Mouse (Mus musculus) heart, embryonic 16.5 days (tissue): ENCODE results near the gene Tada2b. TPM values are rescaled to one million over a fixed set of nuclear protein-coding genes. Genes with fewer than 3 reads are reported as not detected.

Experiments used
- ATAC-seq: fragments of 200-750 bp; cut with Nextera tagmentation; replicated peaks from 2 replicates; pipeline ENCODE4 v1.8.0; 2017; ENCODE audit warnings: moderate number of reproducible peaks; ENCODE audit not compliant: insufficient read depth, low FRiP score; ENCODE audit errors: extremely low read depth
- H3K27ac ChIP-seq: fragments of 300-500 bp; sonication (generic); 2 replicates; pipeline ENCODE4 v1.5.1; 2014; ENCODE audit warnings: mild to moderate bottlenecking, low read length, control low read depth, moderate library complexity
- H3K27me3 ChIP-seq: fragments of 300-500 bp; sonication (generic); 2 replicates; pipeline ENCODE4 v1.6.1; 2014; ENCODE audit warnings: low read length, mixed read lengths; ENCODE audit not compliant: control insufficient read depth, insufficient read depth
- H3K36me3 ChIP-seq: fragments of 300-500 bp; sonication (generic); 2 replicates; pipeline ENCODE4 v1.6.1; 2014; ENCODE audit not compliant: control insufficient read depth, insufficient read depth
- H3K4me1 ChIP-seq: fragments of 300-500 bp; sonication (generic); 2 replicates; pipeline ENCODE4 v1.6.1; 2014; ENCODE audit warnings: low read length, mixed read lengths; ENCODE audit not compliant: control insufficient read depth, insufficient read depth
- H3K4me2 ChIP-seq: fragments of 300-500 bp; sonication (generic); 2 replicates; pipeline ENCODE4 v1.6.1; 2014; ENCODE audit warnings: low read depth, mild to moderate bottlenecking, control low read depth, low read length
- H3K4me3 ChIP-seq: fragments of 300-500 bp; sonication (generic); 2 replicates; pipeline ENCODE4 v1.5.1; 2014; ENCODE audit warnings: mild to moderate bottlenecking, control low read depth, low read length
- H3K9ac ChIP-seq: fragments of 300-500 bp; sonication (generic); 2 replicates; pipeline ENCODE4 v1.6.1; 2014; ENCODE audit warnings: low read length, control low read depth
- H3K9me3 ChIP-seq: fragments of 300-500 bp; sonication (generic); replicated peaks from 2 replicates; pipeline ENCODE4 v1.6.1; 2016; ENCODE audit warnings: low read length; ENCODE audit not compliant: control insufficient read depth
- WGBS: fragments of 180-500 bp; shearing (Covaris S2); extraction: QIAGEN DNeasy Blood & Tissue Kit; methylation state at CpG from one replicate; pipeline ENCODE4 v1.1.7; 2014; 5-methylcytosine and 5-hydroxymethylcytosine counted together
- polyA plus RNA-seq: library from polyadenylated mRNA; unstranded; fragments of >200 nt; fragmentation: Nextera tagmentation; extraction: Ambion mirVana; gene quantifications from 2 replicates; pipeline ENCODE4 v1.2.1, GENCODE M21; 2015

Tada2b gene
- polyA plus RNA-seq, 1 experiment from 2014 or later, result 1.7 TPM

DNA sequence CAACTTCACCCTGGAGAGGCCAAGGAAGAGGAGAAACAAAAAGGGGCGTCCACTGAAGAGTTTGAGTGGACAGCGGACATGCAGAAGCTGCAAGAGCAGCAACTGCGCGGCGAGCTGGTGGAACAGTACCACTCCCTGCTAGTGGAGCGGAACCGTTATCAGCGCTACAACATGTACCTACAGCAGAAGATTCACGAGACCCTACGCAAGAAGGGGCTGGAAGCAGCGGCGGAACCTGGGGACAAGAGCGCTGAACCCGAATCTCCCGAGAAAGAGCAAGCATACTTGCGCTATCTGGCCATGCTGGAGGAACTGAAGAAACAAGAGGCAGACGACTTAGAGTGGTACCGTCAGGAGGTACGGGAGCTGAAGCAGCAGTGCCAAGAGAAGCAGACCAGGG lies 1.2 kb upstream of the Tada2b start:
- Histone ChIP-seq H3K4me2 (peak overlapping the region; percentile 97), H3K9me3 (no peaks in the 10 kb centered on the region), H3K27me3 (peaks cover 10% of the 10 kb centered on the region; the same call in 1 of the 2 replicates), H3K27ac (no peak overlapping the region), H3K36me3 (no peaks in the 10 kb centered on the region), H3K4me1 (peaks cover 20% of the 10 kb centered on the region), H3K9ac (no peak overlapping the region; the same call in 1 of the 2 replicates), H3K4me3 (peak overlapping the region; percentile 62)
- 26% methylated on average over 19 of the region's 19 CpGs for WGBS
- no peak for ATAC-seq

DNA sequence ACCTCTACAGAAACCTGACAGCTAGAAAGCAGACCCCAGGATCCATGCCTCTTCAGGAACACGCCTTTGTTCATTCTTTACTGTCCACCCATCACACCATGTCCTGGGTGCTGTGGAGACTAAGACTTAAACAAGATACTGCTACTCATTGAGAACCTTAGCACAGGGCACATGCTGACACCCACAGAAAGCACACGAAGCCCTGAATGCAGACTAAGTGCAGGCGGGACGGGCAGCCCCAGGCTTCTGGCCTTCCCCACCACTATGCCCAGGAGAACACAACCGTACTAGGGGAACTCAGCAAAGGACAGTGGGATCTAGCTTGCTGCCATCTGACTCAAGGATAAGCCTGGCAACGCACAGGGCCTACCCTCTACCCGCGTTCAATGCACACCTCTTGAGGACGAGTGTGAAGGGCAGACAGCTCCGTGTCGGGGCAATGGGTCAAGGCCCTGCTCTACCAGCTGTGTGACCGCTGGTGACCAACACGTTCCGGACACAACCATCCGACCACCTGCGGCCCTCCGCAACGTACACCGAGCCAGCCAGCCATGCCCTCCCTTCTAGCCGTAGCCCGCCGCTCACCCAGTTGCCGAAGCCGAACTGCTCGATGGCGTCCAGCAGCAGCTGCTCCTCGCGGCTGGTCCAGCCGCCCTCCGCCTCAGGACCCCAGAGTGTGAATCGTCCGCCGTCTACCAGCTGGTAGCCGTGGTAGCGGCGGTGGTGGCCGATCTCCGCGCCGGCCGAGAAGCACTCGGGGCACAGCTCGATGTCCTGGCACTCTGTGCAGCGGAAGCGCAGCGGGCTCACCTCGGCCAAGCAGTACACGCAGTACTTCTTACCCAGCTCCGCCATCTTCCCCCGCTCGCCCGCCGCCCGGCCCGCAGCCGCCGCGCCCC lies 633 bp downstream of the Tada2b start:
- H3K4me1 ChIP-seq, result peaks cover 33% of the 10 kb centered on the region
- peaks cover 10% of the 10 kb centered on the region; the same call in 1 of the 2 replicates for H3K27me3 ChIP-seq
- H3K27ac ChIP-seq, result peak overlapping the region; percentile 77
- WGBS, result under 1% methylated on average over 56 of the region's 58 CpGs
- no peaks in the 10 kb centered on the region for H3K9me3 ChIP-seq
- peak overlapping the region; percentile 96 for H3K9ac ChIP-seq
- H3K4me3 ChIP-seq, result peak overlapping the region; percentile 96
- H3K36me3 ChIP-seq, result no peaks in the 10 kb centered on the region
- H3K4me2 ChIP-seq, result peak overlapping the region; percentile 88
- ATAC-seq, result peak; percentile 30

DNA sequence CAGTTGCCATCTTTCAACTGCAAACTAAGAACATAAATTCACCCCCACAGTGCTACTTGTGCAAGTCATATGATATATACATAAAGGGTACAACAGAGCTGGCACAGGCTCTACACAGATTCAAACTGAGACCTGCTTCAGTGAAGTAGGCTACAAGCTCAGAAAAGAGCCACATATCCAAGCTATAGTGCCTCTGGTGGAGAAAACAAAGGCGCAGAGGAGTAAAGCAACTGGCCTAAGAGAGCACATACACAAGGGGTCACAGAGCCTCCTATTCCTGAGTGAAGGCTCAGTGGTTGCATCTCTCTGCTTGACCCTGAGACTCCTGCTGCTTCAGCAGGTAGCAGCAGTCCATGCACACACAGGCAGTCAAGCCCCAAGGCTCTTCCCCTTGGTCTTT lies 3.0 kb downstream of the Tada2b start:
- no peak overlapping the region for H3K27ac ChIP-seq
- no peaks in the 10 kb centered on the region for H3K9me3 ChIP-seq
- no peak for ATAC-seq
- no peak overlapping the region for H3K9ac ChIP-seq
- no peaks in the 10 kb centered on the region for H3K36me3 ChIP-seq
- H3K4me1 ChIP-seq, result peaks cover 33% of the 10 kb centered on the region
- peaks cover 6% of the 10 kb centered on the region; the same call in 1 of the 2 replicates for H3K27me3 ChIP-seq
- H3K4me2 ChIP-seq, result no peak overlapping the region
- H3K4me3 ChIP-seq, result no peak overlapping the region
- 72% methylated on average over 1 of the region's 1 CpGs for WGBS

DNA sequence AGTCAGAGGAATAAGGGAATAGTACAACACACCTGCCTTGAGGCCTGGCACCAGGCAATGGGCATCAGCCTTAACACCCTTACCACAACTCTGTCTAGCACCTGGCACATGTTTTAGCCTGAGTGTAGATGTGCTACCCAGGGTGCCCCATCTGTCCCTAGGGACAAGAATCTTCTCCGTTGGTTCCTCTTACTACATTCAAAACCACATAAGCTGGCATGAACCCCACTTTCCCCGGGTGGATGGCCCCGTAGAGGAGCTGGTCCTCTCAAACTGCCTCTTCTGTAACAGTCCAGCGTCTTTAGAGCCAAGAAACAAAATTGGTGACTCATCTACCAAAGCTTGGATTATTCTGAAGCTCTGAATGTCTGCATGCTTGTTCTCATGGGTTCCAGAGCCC lies 3.7 kb downstream of the Tada2b start:
- Histone ChIP-seq H3K4me2 (no peak overlapping the region), H3K27ac (no peak overlapping the region), H3K4me3 (no peak overlapping the region), H3K9me3 (no peaks in the 10 kb centered on the region), H3K4me1 (peaks cover 33% of the 10 kb centered on the region), H3K36me3 (no peaks in the 10 kb centered on the region), H3K27me3 (no peaks in the 10 kb centered on the region; the same call in 1 of the 2 replicates), H3K9ac (no peak overlapping the region)
- WGBS, result 85% methylated on average over 4 of the region's 4 CpGs
- ATAC-seq, result no peak

DNA sequence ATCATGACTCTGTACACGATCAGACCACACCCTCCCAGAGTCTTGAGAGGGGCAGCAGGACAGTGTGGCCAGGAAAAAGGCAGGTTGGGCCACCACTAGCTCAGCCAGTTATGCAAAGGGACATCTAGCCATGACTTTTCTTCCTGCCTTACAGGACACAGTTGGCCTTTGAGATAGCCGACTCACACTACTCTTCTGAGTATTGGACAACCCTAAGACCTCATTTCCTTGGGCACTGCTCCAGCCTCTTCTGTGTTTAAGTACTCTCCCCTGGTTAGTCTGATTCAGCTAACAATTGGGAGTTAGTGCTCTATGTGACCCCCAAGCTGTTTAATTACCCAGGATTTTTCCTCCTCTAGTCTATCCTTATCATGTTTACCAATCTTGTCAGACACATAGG lies 4.3 kb downstream of the Tada2b start:
- 52% methylated on average over 2 of the region's 2 CpGs for WGBS
- no peak overlapping the region for H3K4me2 ChIP-seq
- H3K27me3 ChIP-seq, result no peaks in the 10 kb centered on the region
- no peaks in the 10 kb centered on the region for H3K36me3 ChIP-seq
- H3K27ac ChIP-seq, result no peak overlapping the region
- H3K4me3 ChIP-seq, result no peak overlapping the region
- H3K4me1 ChIP-seq, result peaks cover 27% of the 10 kb centered on the region
- no peak overlapping the region for H3K9ac ChIP-seq
- no peak for ATAC-seq
- no peaks in the 10 kb centered on the region for H3K9me3 ChIP-seq

DNA sequence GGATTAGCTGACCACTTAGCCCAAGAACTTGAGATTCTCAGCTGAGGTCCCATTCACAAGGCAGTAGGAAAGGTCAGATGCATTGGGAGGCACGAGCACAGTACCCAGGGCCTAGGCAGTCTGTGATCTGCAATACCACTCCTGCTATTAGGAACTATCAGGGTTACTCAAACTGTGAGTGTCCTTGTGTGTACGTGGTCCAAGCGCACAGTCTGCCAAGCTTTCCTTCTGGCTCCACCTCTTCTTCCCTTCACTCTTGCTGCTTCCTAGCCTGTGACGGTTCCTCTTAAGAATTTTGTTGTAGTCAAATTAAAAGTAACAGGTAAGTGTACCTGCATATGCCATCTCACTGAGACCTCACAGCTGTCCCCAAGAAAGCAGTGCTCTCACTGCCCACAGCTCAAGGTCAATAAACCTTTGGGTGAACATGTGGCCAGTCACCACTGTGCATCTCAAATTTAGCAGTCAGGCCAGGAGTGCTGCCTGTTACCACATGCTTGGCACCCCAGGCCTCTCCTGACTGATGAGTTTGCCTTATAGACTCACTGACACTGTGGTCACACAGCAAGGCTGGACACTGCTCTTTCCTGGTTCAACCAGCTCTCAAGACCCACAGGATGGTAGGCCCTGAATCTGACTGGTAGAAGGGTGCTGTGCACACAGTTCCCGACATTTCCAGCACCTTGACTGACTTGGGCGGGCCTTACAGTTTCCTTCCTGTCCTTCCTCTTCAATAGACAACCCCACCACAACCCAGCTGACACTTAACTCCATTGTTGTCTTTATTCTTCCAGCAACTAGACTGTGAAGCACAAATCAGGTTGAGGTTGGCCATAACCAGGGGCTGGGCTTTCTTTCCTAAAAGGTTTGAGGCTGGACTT lies 5.3 kb downstream of the Tada2b start:
- peaks cover 25% of the 10 kb centered on the region for H3K4me1 ChIP-seq
- no peak overlapping the region for H3K9ac ChIP-seq
- no peaks in the 10 kb centered on the region for H3K36me3 ChIP-seq
- no peak overlapping the region for H3K4me3 ChIP-seq
- H3K27me3 ChIP-seq, result no peaks in the 10 kb centered on the region
- H3K27ac ChIP-seq, result no peak overlapping the region
- no peak overlapping the region for H3K4me2 ChIP-seq
- WGBS, result 75% methylated on average over 6 of the region's 6 CpGs
- ATAC-seq, result no peak
- no peaks in the 10 kb centered on the region for H3K9me3 ChIP-seq

DNA sequence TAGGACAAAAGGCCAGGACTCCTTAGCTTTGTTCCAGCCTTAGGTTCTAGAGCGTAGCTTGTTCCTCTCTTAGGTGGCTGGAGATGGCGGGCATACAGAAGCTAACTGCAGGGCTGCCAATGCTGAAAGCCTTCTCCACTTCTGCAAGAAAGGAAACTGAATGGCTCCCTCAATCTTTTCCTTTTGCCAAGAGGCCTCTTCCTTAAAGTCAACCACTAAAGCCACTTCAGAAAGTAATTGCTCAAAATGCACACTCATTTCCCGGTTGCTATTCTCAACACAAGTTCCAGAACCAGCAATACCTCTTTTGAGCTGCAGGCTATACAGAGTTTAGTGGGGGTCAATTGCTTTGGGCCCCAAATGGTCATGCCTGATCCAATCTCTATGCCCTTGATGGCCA lies 6.6 kb downstream of the Tada2b start:
- no peak overlapping the region for H3K9ac ChIP-seq
- H3K4me3 ChIP-seq, result no peak overlapping the region
- H3K4me2 ChIP-seq, result no peak overlapping the region
- no peak for ATAC-seq
- H3K4me1 ChIP-seq, result peaks cover 17% of the 10 kb centered on the region
- 84% methylated on average over 3 of the region's 3 CpGs for WGBS
- peaks cover 8% of the 10 kb centered on the region for H3K36me3 ChIP-seq
- no peaks in the 10 kb centered on the region for H3K27me3 ChIP-seq
- H3K9me3 ChIP-seq, result no peaks in the 10 kb centered on the region
- no peak overlapping the region for H3K27ac ChIP-seq

DNA sequence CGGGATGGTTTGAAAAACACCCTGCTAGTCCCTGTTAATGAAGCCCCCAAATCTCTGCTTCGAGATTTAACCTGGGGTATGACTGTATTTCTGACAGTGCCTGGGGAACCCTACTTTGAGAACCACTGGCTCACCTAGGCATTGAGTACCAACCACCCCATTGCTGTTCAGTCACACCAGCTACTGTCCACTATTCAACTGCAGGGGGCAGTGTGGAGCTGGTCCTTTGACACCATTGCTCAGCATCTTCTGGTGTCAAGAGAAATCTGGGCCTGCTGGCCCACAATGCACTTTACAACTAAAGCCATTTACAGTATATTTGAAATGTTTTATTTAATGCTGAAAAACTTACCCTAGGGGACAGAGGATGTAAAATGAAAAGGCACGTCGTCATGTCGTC lies 9.8 kb downstream of the Tada2b start:
- 88% methylated on average over 5 of the region's 5 CpGs for WGBS
- ATAC-seq, result no peak
- H3K4me1 ChIP-seq, result peaks cover 6% of the 10 kb centered on the region

More for the DNA sequence above, 9.8 kb downstream of the Tada2b start:
- Histone ChIP-seq H3K4me3 (no peak overlapping the region), H3K36me3 (peaks cover 39% of the 10 kb centered on the region), H3K27me3 (no peaks in the 10 kb centered on the region), H3K4me2 (no peak overlapping the region), H3K9me3 (no peaks in the 10 kb centered on the region), H3K9ac (no peak overlapping the region), H3K27ac (no peak overlapping the region)
